Mouse (Mus musculus) left cerebral cortex, postnatal 14 days (tissue): Measurements from ENCODE around the gene Olfr1204. TPM values are rescaled to one million over a fixed set of nuclear protein-coding genes. Genes with fewer than 3 reads are reported as not detected.

Source experiments
- DNase-seq, 2 experiments: peaks; one replicate each; pipeline ENCODE4 v3.0.0; 2021 to 2022; ENCODE audit warnings: low spot score in 2 of 2, mixed read lengths in 1 of 2
- intact Hi-C: fragments of 180-260 bp; cut with DNase I; formaldehyde crosslinking; loops from one replicate; pipeline ENCODE4 v1.15.1; 2025
- long read RNA-seq, 2 experiments: library from polyadenylated mRNA; stranded (forward); transcript quantifications; one replicate each; pipeline ENCODE4 v2.0.0; 2021
- total RNA-seq, 2 experiments: library from RNA; stranded (reverse); gene quantifications; 2 replicates each; pipeline ENCODE4 v1.2.3; 2021

The Olfr1204 gene
- total RNA-seq = not detected
- long read RNA-seq, experiment 1 = 0 reads
- long read RNA-seq, experiment 2 = 0 reads

- intact Hi-C loops = no loop called here
- DNase-seq = no peak
Observed at GRCm38 (mm10) chr2:88848992-88849391, at the start of gene Olfr1204. Olfr1204 (plus strand) TSS chr2:88849292.

- intact Hi-C loops = no loop called here
- DNase-seq = no peak
Observed at GRCm38 (mm10) chr2:88814196-88814595, 34.9 kb upstream of the Olfr1204 start, which contains the start of gene Olfr1202. Olfr1202 (plus strand) TSS chr2:88814496.

- intact Hi-C loops = no loop called here
- no peak for DNase-seq
Observed at GRCm38 (mm10) chr2:88829437-88829836, 19.7 kb upstream of the Olfr1204 start, which contains the start of gene Olfr1205. Olfr1205 (plus strand) TSS chr2:88829737.

GRCm38 (mm10) chr2:88838477-88838876 is 10.6 kb upstream of the Olfr1204 start:
- intact Hi-C loops = no loop called here
- no peak for DNase-seq

- DNase-seq = no peak
- intact Hi-C loops = no loop called here
Observed at GRCm38 (mm10) chr2:88862931-88863330, 13.8 kb downstream of the Olfr1204 start, which contains the start of gene Olfr1206. Olfr1206 (plus strand) TSS chr2:88863231.

DNA sequence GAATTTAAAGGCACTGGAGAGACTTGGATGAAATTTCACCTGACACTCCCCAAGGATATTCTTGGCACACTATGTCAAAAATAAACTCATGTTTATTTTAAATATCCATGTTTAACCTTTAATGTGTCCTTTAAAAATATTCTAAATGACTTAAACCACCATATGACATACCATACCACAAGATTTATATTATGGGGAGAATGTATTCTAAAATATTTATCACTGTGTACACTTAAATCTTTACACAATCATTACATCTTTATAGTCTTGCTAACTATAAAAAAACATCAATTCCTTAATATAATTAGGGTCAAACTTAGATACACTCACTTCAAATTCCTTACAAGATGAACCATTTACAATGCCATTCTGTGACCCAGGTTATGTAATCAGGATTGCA is 53.1 kb downstream of the Olfr1204 start, which contains the start of gene Olfr1208:
TSS of gene Olfr1208 (minus strand) at position 101 of the 400 bp plus-strand sequence.
- intact Hi-C loops = no loop called here
- no peak for DNase-seq

Other genes with a start within 250 kb of the Olfr1204 start
- not detected for gene Olfr1191-ps1, start 208.8 kb upstream of the Olfr1204 start, total RNA-seq
- gene Olfr1192-ps1, start 200.8 kb upstream of the Olfr1204 start, total RNA-seq = not detected
- gene Olfr1193, start 173.7 kb upstream of the Olfr1204 start, total RNA-seq = not detected
- not detected for gene Olfr1195, start 160.1 kb upstream of the Olfr1204 start, total RNA-seq
- gene Olfr1196, start 144.7 kb upstream of the Olfr1204 start, total RNA-seq = not detected
- not detected for gene Olfr1197, start 116.9 kb upstream of the Olfr1204 start, total RNA-seq
- not detected for gene Olfr1198, start 97.9 kb upstream of the Olfr1204 start, total RNA-seq
- gene Olfr1199, start 88.8 kb upstream of the Olfr1204 start, total RNA-seq = not detected
- gene Olfr1200, start 78.8 kb upstream of the Olfr1204 start, total RNA-seq = not detected
- gene Olfr1201, start 56.3 kb upstream of the Olfr1204 start, total RNA-seq = not detected
- not detected for gene Olfr1202, start 34.8 kb upstream of the Olfr1204 start, total RNA-seq
- not detected for gene Olfr1205, start 19.6 kb upstream of the Olfr1204 start, total RNA-seq
- not detected for gene Olfr1206, start 13.9 kb downstream of the Olfr1204 start, total RNA-seq
- gene Olfr1208, start 53.0 kb downstream of the Olfr1204 start, total RNA-seq = not detected
- not detected for gene Olfr1209, start 65.9 kb downstream of the Olfr1204 start, total RNA-seq
- not detected for gene Olfr1211, start 88.8 kb downstream of the Olfr1204 start, total RNA-seq
- not detected for gene Olfr1212, start 104.7 kb downstream of the Olfr1204 start, total RNA-seq
- not detected for gene Gm13762, start 131.0 kb downstream of the Olfr1204 start, total RNA-seq
- gene Olfr1214, start 143.4 kb downstream of the Olfr1204 start, total RNA-seq = not detected
- not detected for gene Olfr1215, start 157.7 kb downstream of the Olfr1204 start, total RNA-seq
- gene Olfr1216, start 169.0 kb downstream of the Olfr1204 start, total RNA-seq = not detected
- gene Olfr1217, start 182.8 kb downstream of the Olfr1204 start, total RNA-seq = not detected
- not detected for gene Olfr1218, start 211.9 kb downstream of the Olfr1204 start, total RNA-seq
- gene Olfr1219, start 234.2 kb downstream of the Olfr1204 start, total RNA-seq = not detected